Mouse (Mus musculus): Measurements from ENCODE around the gene Mxd1. TPM values are rescaled to one million over a fixed set of nuclear protein-coding genes. Genes with fewer than 3 reads are reported as not detected.
A peak's percentile ranks its signal among the peaks of the same experiment; 100 is the strongest.

Gene Mxd1
- total and polyA plus RNA-seq, 3 experiments, result 3.2 to 3.6 TPM; not detected in 1

- H3K79me2 ChIP-seq (ENCODE audit: control insufficient read depth, insufficient read depth, low read length, poor library complexity), result no peaks in the 10 kb centered on the region
- no peak overlapping the region for H3K27ac ChIP-seq (ENCODE audit: control insufficient read depth, low read depth, low read length)
- no peaks in the 10 kb centered on the region for H3K27me3 ChIP-seq (ENCODE audit: control insufficient read depth in 1 of 2, insufficient read depth in 2 of 2, low read length in 2 of 2)
- no peak overlapping the region for H3K4me3 ChIP-seq (ENCODE audit: control insufficient read depth in 1 of 2, insufficient read depth in 1 of 2, low read depth in 2 of 2, low read length in 2 of 2)
- H3K4me1 ChIP-seq (ENCODE audit: control insufficient read depth in 1 of 2, insufficient read depth in 2 of 2, low read length in 2 of 2), result peaks cover 0 to 3% of the 10 kb centered on the region in 2 experiments; a peak in 1 of 4 replicates
- TF ChIP-seq E2F4 (IDR thresholded peaks at IDR 0.05; ENCODE audit: borderline replicate concordance, low read depth, low read length), result no peak
- no peak overlapping the region for H3K9ac ChIP-seq (ENCODE audit: control insufficient read depth, low read depth, low read length, poor library complexity, severe bottlenecking)
- no peak for DNase-seq (ENCODE audit: low read depth, low spot score)
- no peaks in the 10 kb centered on the region for H3K9me3 ChIP-seq (replicated peaks; ENCODE audit: insufficient read depth, low read length)
- H3K36me3 ChIP-seq (ENCODE audit: control insufficient read depth in 1 of 2, insufficient read depth in 2 of 2, low read length in 2 of 2), result no peaks in the 10 kb centered on the region; a peak in 1 of 4 replicates
These were observed 24.1 kb downstream of the Mxd1 start for GRCm38 (mm10) chr6:86644775-86645400.

GRCm38 (mm10) chr6:86641716-86642115, 27.2 kb downstream of the Mxd1 start:
- H3K27ac ChIP-seq (ENCODE audit: control insufficient read depth, low read depth, low read length), result no peak overlapping the region
- no peaks in the 10 kb centered on the region for H3K27me3 ChIP-seq (ENCODE audit: control insufficient read depth in 1 of 2, insufficient read depth in 2 of 2, low read length in 2 of 2)
- no peaks in the 10 kb centered on the region for H3K9me3 ChIP-seq (replicated peaks; ENCODE audit: insufficient read depth, low read length)
- no peak for DNase-seq (ENCODE audit: low read depth, low spot score)
- peaks cover 7 to 22% of the 10 kb centered on the region in 2 experiments for H3K4me1 ChIP-seq (ENCODE audit: control insufficient read depth in 1 of 2, insufficient read depth in 2 of 2, low read length in 2 of 2)
- peaks cover 0 to 17% of the 10 kb centered on the region in 2 experiments; a peak in 2 of 4 replicates for H3K36me3 ChIP-seq (ENCODE audit: control insufficient read depth in 1 of 2, insufficient read depth in 2 of 2, low read length in 2 of 2)
- no peak overlapping the region for H3K4me3 ChIP-seq (ENCODE audit: control insufficient read depth in 1 of 2, insufficient read depth in 1 of 2, low read depth in 2 of 2, low read length in 2 of 2)
- no peaks in the 10 kb centered on the region for H3K79me2 ChIP-seq (ENCODE audit: control insufficient read depth, insufficient read depth, low read length, poor library complexity)
- TF ChIP-seq MYB (IDR thresholded peaks at IDR 0.05; ENCODE audit: low read depth, low read length) (no peak), USF1 (IDR thresholded peaks at IDR 0.05; ENCODE audit: low read depth, low read length) (peak; percentile 39; the same call in 1 of the 2 replicates)
- no peak overlapping the region for H3K9ac ChIP-seq (ENCODE audit: control insufficient read depth, low read depth, low read length, poor library complexity, severe bottlenecking)

GRCm38 (mm10) chr6:86640776-86641175, 28.2 kb downstream of the Mxd1 start:
- Histone ChIP-seq H3K36me3 (ENCODE audit: control insufficient read depth in 1 of 2, insufficient read depth in 2 of 2, low read length in 2 of 2) (peaks cover 0 to 22% of the 10 kb centered on the region in 2 experiments; a peak in 2 of 4 replicates), H3K4me1 (ENCODE audit: control insufficient read depth in 1 of 2, insufficient read depth in 2 of 2, low read length in 2 of 2) (peaks cover 10 to 30% of the 10 kb centered on the region in 2 experiments), H3K9ac (ENCODE audit: control insufficient read depth, low read depth, low read length, poor library complexity, severe bottlenecking) (no peak overlapping the region), H3K4me3 (ENCODE audit: control insufficient read depth in 1 of 2, insufficient read depth in 1 of 2, low read depth in 2 of 2, low read length in 2 of 2) (no peak overlapping the region), H3K27me3 (ENCODE audit: control insufficient read depth in 1 of 2, insufficient read depth in 2 of 2, low read length in 2 of 2) (no peaks in the 10 kb centered on the region), H3K79me2 (ENCODE audit: control insufficient read depth, insufficient read depth, low read length, poor library complexity) (no peaks in the 10 kb centered on the region), H3K27ac (ENCODE audit: control insufficient read depth, low read depth, low read length) (no peak overlapping the region), H3K9me3 (replicated peaks; ENCODE audit: insufficient read depth, low read length) (no peaks in the 10 kb centered on the region)
- no peak for DNase-seq (ENCODE audit: low read depth, low spot score)
- TF ChIP-seq HCFC1 (IDR thresholded peaks at IDR 0.05; ENCODE audit: low read depth, low read length), result no peak
- TF ChIP-seq POLR2AphosphoS5 (IDR thresholded peaks at IDR 0.05; ENCODE audit: borderline replicate concordance, low read depth, low read length), result no peak
- no peak for TF ChIP-seq USF1 (IDR thresholded peaks at IDR 0.05; ENCODE audit: low read depth, low read length)
- no peak for TF ChIP-seq POLR2A (IDR thresholded peaks at IDR 0.05; ENCODE audit: control insufficient read depth in 1 of 2, insufficient read depth in 1 of 2, low read depth in 1 of 2, low read length in 2 of 2, poor library complexity in 1 of 2)
- TF ChIP-seq MXI1 (IDR thresholded peaks at IDR 0.05; ENCODE audit: low read depth, low read length), result no peak
- TF ChIP-seq GABPA (IDR thresholded peaks at IDR 0.05; ENCODE audit: low read depth, low read length), result no peak
- TF ChIP-seq JUND (IDR thresholded peaks at IDR 0.05; ENCODE audit: low read depth, low read length), result no peak
- TF ChIP-seq CHD2 (IDR thresholded peaks at IDR 0.05; ENCODE audit: low read length), result no peak
